Comparison of ENCODE assay signal across 10 mouse cellular contexts in genomic region chr5:65040463-65040862, GRCm38 (mm10). TPM values are rescaled to one million over a fixed set of nuclear protein-coding genes. Genes with fewer than 3 reads are reported as not detected.
A peak's percentile ranks its signal among the peaks of the same experiment; 100 is the strongest.
DNase-seq lines count a peak whose midpoint lies in the region; ATAC-seq and TF ChIP-seq lines count a peak whose summit lies in the region.
"Had no signal": no experiment of that assay in that cellular context is flagged by ENCODE, and none has a peak within 500 bp of the region (broad histone marks: within the 10 kb centered on the region; RNA-seq: fewer than 3 reads in every experiment).

No protein-coding gene starts in this region.

- H3K4me2 ChIP-seq in midbrain, embryonic 11.5 days: no peak overlapping the region
- no peak overlapping the region for H3K4me2 ChIP-seq in midbrain, embryonic 15.5 days
- H3K4me2 ChIP-seq: limb, embryonic 12.5 days had no signal

- ATAC-seq in midbrain, embryonic 11.5 days (ENCODE audit: low FRiP score): no peak
- ATAC-seq in midbrain, embryonic 15.5 days (replicated peaks): no peak
- ATAC-seq: inflammation-experienced regulatory T-cells, adult 6 months had no signal

- H3K9ac ChIP-seq in midbrain, embryonic 11.5 days (ENCODE audit: low read length): no peak overlapping the region
- H3K9ac ChIP-seq in midbrain, embryonic 15.5 days: no peak overlapping the region
- H3K9ac ChIP-seq: limb, embryonic 12.5 days had no signal

- DNase-seq in gastrocnemius, postnatal 10 days: peak; percentile 32
- no peak for DNase-seq in gastrocnemius, postnatal 36 days
- DNase-seq in midbrain, embryonic 11.5 days (ENCODE audit: low spot score, missing footprints): peak; percentile 81
- DNase-seq in thymus, postnatal 0 days (ENCODE audit: low spot score): peak; percentile 16
- no peak for DNase-seq in right cerebral cortex, adult 2 months (ENCODE audit: low spot score in 2 of 2)
- DNase-seq in retina, embryonic 14.5 days (ENCODE audit: low spot score): no peak

- no peaks in the 10 kb centered on the region for H3K36me3 ChIP-seq in midbrain, embryonic 11.5 days (ENCODE audit: control insufficient read depth, insufficient read depth, low read length)
- H3K36me3 ChIP-seq in midbrain, embryonic 15.5 days (replicated peaks): no peaks in the 10 kb centered on the region

- intact Hi-C loops in gastrocnemius, postnatal 36 days (cut with DNase I): no loop called here

- H3K27ac ChIP-seq in midbrain, embryonic 11.5 days (ENCODE audit: low read depth, low read length): no peak overlapping the region
- no peak overlapping the region for H3K27ac ChIP-seq in midbrain, embryonic 15.5 days
- H3K27ac ChIP-seq in bone marrow, adult 2 months (ENCODE audit: control insufficient read depth, insufficient read depth, low read depth, low read length, poor library complexity): no peak overlapping the region
- H3K27ac ChIP-seq: limb, embryonic 12.5 days had no signal

- H3K27me3 ChIP-seq in midbrain, embryonic 11.5 days (ENCODE audit: control insufficient read depth, insufficient read depth, low read length): no peaks in the 10 kb centered on the region
- H3K27me3 ChIP-seq in midbrain, embryonic 15.5 days (replicated peaks): no peaks in the 10 kb centered on the region
- H3K27me3 ChIP-seq: limb, embryonic 12.5 days had no signal

- TF ChIP-seq CTCF in bone marrow, adult 2 months (IDR thresholded peaks at IDR 0.05; ENCODE audit: control insufficient read depth, insufficient read depth, low read length): peak; percentile 58

- H3K9me3 ChIP-seq in midbrain, embryonic 11.5 days (ENCODE audit: control insufficient read depth, low read length): no peaks in the 10 kb centered on the region
- no peaks in the 10 kb centered on the region for H3K9me3 ChIP-seq in midbrain, embryonic 15.5 days
- H3K9me3 ChIP-seq: limb, embryonic 12.5 days had no signal

- TF ChIP-seq POLR2A in bone marrow, adult 2 months (IDR thresholded peaks at IDR 0.05; ENCODE audit: borderline replicate concordance, control insufficient read depth, low read depth, low read length): no peak

- no peaks in the 10 kb centered on the region for H3K4me1 ChIP-seq in midbrain, embryonic 11.5 days (ENCODE audit: control insufficient read depth, insufficient read depth, low read length)
- 0 out of 2 replicates have a peak, but pooled peaks cover 5% of the 10 kb centered on the region for H3K4me1 ChIP-seq in midbrain, embryonic 15.5 days
- peaks cover 4% of the 10 kb centered on the region; the same call in 1 of the 2 replicates for H3K4me1 ChIP-seq in bone marrow, adult 2 months (ENCODE audit: control insufficient read depth, insufficient read depth, low read length)

- 65% methylated on average over 5 of the region's 5 CpGs for WGBS in midbrain, embryonic 11.5 days
- 68% methylated on average over 5 of the region's 5 CpGs for WGBS in midbrain, embryonic 15.5 days
- 61% methylated on average over 5 of the region's 5 CpGs for WGBS in bone marrow, adult 2 months

- H3K4me3 ChIP-seq in midbrain, embryonic 11.5 days (ENCODE audit: low read depth, low read length): no peak overlapping the region
- H3K4me3 ChIP-seq in midbrain, embryonic 15.5 days: no peak overlapping the region
- H3K4me3 ChIP-seq in bone marrow, adult 2 months (replicated peaks; ENCODE audit: control insufficient read depth, low read depth, low read length): no peak overlapping the region
- H3K4me3 ChIP-seq: limb, embryonic 12.5 days had no signal

RNA-seq across cellular contexts. Expression of gene Tmem156, which starts 51.5 kb away (rescaled TPM):
- total RNA-seq in gastrocnemius, postnatal 10 days (2021): under 1 TPM in 1 of 2 experiments, not detected in 1; 0.23 TPM
- not detected for total RNA-seq in gastrocnemius, postnatal 36 days (2021)
- polyA plus RNA-seq in midbrain, embryonic 11.5 days (2014; fragmentation: Nextera tagmentation; extraction: Ambion mirVana): 0.19 TPM in 1 of 2 replicates, not detected in the other
- 0.11 and 0.22 TPM in 2 replicates for polyA plus RNA-seq in midbrain, embryonic 15.5 days (2015; fragmentation: Nextera tagmentation; extraction: Ambion mirVana)
- polyA plus RNA-seq in bone marrow, adult 2 months (2011; ENCODE audit: insufficient read depth, insufficient read length, low replicate concordance, missing spikeins): 3.3 and 8.5 TPM in 2 replicates
- 8.5 and 11.4 TPM in 2 replicates for polyA plus RNA-seq in thymus, postnatal 0 days (2015; fragmentation: Nextera tagmentation; extraction: Ambion mirVana)
- polyA plus RNA-seq: limb, embryonic 12.5 days had no signal

Comparison
In these comparisons a context has a peak if more than half of its experiments do, and no peak if none do; other contexts are left out.
1. DNase-seq: peak in gastrocnemius, postnatal 10 days (single experiment), midbrain, embryonic 11.5 days (single experiment) and thymus, postnatal 0 days (single experiment); none in gastrocnemius, postnatal 36 days (0 of 2), right cerebral cortex, adult 2 months (0 of 2) and retina, embryonic 14.5 days (single experiment).